Mouse (Mus musculus): Measurements from ENCODE around the gene Loxl3. TPM values are rescaled to one million over a fixed set of nuclear protein-coding genes. Genes with fewer than 3 reads are reported as not detected.

Gene Loxl3
- polyA plus RNA-seq, 1 experiment from 2014 or later = 6.6 TPM

- WGBS = 20% methylated on average over 5 of the region's 5 CpGs
- Histone ChIP-seq H3K36me3 (no peaks in the 10 kb centered on the region), H3K4me1 (replicated peaks) (peaks cover 31% of the 10 kb centered on the region), H3K9ac (peak overlapping the region; percentile 21; the same call in 1 of the 2 replicates), H3K9me3 (no peaks in the 10 kb centered on the region), H3K4me3 (peak overlapping the region; percentile 41), H3K27me3 (peaks cover 44% of the 10 kb centered on the region), H3K27ac (replicated peaks) (peak overlapping the region; percentile 50; the same call in 1 of the 2 replicates), H3K4me2 (peak overlapping the region; percentile 79)
- no peak for ATAC-seq (ENCODE audit: low FRiP score, low read depth)
These were observed 586 bp downstream of the Loxl3 start for GRCm38 (mm10) chr6:83034463-83035055.

DNA sequence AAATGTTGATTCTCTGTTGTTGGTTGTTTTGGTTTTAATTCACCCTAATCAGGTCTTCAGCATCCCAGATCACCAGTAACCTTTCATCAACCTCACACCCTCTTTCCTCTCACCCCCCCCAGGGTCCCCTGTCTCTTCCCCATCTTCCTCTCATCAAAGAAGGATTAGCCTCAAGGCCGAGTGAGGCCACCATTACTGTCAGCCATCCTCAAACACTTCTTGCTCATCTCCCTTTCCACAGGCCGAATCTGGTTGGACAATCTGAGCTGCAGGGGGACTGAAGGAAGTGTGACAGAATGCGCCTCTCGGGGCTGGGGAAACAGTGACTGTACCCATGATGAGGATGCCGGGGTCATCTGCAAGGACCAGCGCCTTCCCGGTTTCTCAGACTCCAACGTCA, 3.2 kb downstream of the Loxl3 start:
- no peak for ATAC-seq (ENCODE audit: low FRiP score, low read depth)
- no peak overlapping the region for H3K4me3 ChIP-seq
- WGBS = 83% methylated on average over 8 of the region's 8 CpGs
- H3K4me2 ChIP-seq = no peak overlapping the region
- H3K27me3 ChIP-seq = peaks cover 21% of the 10 kb centered on the region
- no peaks in the 10 kb centered on the region for H3K9me3 ChIP-seq
- peaks cover 29% of the 10 kb centered on the region for H3K4me1 ChIP-seq (replicated peaks)
- H3K36me3 ChIP-seq = no peaks in the 10 kb centered on the region
- no peak overlapping the region for H3K27ac ChIP-seq (replicated peaks)
- H3K9ac ChIP-seq = no peak overlapping the region

DNA sequence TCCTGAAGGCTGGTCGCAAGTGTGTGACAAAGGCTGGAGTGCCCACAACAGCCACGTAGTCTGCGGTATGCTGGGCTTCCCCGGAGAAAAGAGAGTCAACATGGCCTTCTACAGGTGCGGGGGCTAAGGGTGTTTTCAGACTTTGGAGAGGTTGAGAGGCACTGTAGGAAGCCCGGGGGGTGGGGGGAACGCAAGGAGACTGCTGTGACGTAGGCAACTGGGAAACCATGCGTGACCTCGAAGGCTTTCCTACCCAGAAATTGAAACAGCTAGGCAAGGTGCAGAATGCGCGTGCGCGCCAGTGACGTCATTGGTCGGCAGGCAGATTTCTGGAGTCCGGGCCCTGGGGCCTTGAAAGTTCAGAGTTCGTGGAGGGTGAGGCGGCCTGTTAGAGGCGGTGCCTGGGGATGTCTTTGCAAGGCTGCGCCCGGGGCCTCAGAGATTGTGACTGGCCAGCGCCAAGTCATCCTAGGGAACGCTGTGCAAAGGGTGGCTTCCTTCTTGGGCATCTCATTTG, 4.6 kb downstream of the Loxl3 start:
- Histone ChIP-seq H3K4me3 (peak overlapping the region; percentile 34), H3K4me2 (peak overlapping the region; percentile 68), H3K9ac (peak overlapping the region; percentile 21; the same call in 1 of the 2 replicates), H3K27ac (replicated peaks) (no peak overlapping the region), H3K9me3 (no peaks in the 10 kb centered on the region), H3K27me3 (peaks cover 19% of the 10 kb centered on the region), H3K36me3 (no peaks in the 10 kb centered on the region), H3K4me1 (replicated peaks) (peaks cover 16% of the 10 kb centered on the region)
- 11% methylated on average over 24 of the region's 24 CpGs for WGBS
- peak; percentile 65 for ATAC-seq (ENCODE audit: low FRiP score, low read depth)

DNA sequence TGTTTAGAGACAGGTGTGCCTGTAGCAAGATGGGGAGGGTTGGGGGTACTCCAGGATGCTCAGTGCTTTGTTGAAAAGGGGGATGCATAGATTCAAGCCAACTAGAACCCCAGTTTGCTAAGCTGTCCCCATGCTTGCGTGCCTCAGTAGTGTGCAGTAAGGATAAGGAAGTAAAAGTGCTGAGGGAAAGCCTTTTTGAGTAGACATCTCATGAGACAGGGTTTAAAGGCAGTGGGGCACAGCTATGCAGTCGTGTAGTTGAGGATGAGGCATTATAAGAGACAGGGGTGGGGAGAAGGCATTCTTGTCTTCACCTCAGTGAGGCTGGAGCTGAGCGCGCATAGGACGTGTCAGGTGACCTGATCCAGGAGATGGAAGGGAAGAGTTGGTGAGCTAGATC, 6.6 kb downstream of the Loxl3 start:
- H3K4me3 ChIP-seq = no peak overlapping the region
- no peak for ATAC-seq (ENCODE audit: low FRiP score, low read depth)
- 70% methylated on average over 5 of the region's 5 CpGs for WGBS
- 0 out of 2 replicates have a peak, but pooled peaks cover 5% of the 10 kb centered on the region for H3K27me3 ChIP-seq
- no peak overlapping the region for H3K4me2 ChIP-seq
- peaks cover 10% of the 10 kb centered on the region for H3K4me1 ChIP-seq (replicated peaks)
- H3K27ac ChIP-seq (replicated peaks) = no peak overlapping the region
- no peaks in the 10 kb centered on the region for H3K9me3 ChIP-seq
- no peak overlapping the region for H3K9ac ChIP-seq
- no peaks in the 10 kb centered on the region for H3K36me3 ChIP-seq

GRCm38 (mm10) chr6:83043561-83043960, 9.6 kb downstream of the Loxl3 start:
- WGBS = 68% methylated on average over 6 of the region's 6 CpGs
- H3K4me1 ChIP-seq (replicated peaks) = peaks cover 4% of the 10 kb centered on the region
- ATAC-seq (ENCODE audit: low FRiP score, low read depth) = no peak

DNA sequence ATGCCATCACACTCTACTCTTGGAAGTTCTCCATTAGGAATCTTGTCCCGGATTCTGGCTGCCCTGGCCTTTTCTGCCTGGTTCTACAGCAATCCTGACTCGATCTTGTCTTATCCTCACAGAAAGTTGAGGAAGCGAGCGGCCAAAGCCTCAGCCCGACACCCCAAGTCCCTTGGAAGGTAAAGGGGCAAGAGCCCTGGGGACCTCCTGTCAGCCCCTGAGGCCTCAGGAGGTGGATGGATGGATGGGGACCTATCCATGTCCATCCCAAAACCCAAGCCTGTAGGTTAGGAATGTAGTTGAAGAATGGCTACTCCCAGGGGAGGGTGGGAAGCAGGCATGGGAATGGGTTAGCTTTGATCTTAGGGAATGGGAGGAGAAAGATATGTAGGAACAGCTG, 10.0 kb downstream of the Loxl3 start:
- no peak for ATAC-seq (ENCODE audit: low FRiP score, low read depth)
- Histone ChIP-seq H3K27me3 (no peaks in the 10 kb centered on the region), H3K27ac (replicated peaks) (no peak overlapping the region), H3K4me2 (no peak overlapping the region), H3K4me1 (replicated peaks) (no peaks in the 10 kb centered on the region; the same call in 1 of the 2 replicates), H3K9me3 (no peaks in the 10 kb centered on the region), H3K36me3 (no peaks in the 10 kb centered on the region), H3K9ac (no peak overlapping the region), H3K4me3 (no peak overlapping the region)
- WGBS = 92% methylated on average over 5 of the region's 5 CpGs

More at GRCm38 (mm10) chr6:83043561-83043960, 9.6 kb downstream of the Loxl3 start:
- Histone ChIP-seq H3K4me2 (no peak overlapping the region), H3K9me3 (no peaks in the 10 kb centered on the region), H3K4me3 (no peak overlapping the region), H3K27ac (replicated peaks) (no peak overlapping the region), H3K27me3 (no peaks in the 10 kb centered on the region), H3K9ac (no peak overlapping the region), H3K36me3 (no peaks in the 10 kb centered on the region)

GRCm38 (mm10) chr6:83044742-83045141, 10.8 kb downstream of the Loxl3 start:
- H3K4me2 ChIP-seq = no peak overlapping the region
- no peaks in the 10 kb centered on the region for H3K27me3 ChIP-seq
- no peak for ATAC-seq (ENCODE audit: low FRiP score, low read depth)
- no peak overlapping the region for H3K27ac ChIP-seq (replicated peaks)
- WGBS = 84% methylated on average over 9 of the region's 9 CpGs
- no peaks in the 10 kb centered on the region for H3K9me3 ChIP-seq
- no peak overlapping the region for H3K4me3 ChIP-seq
- H3K9ac ChIP-seq = no peak overlapping the region
- H3K36me3 ChIP-seq = no peaks in the 10 kb centered on the region
- no peaks in the 10 kb centered on the region for H3K4me1 ChIP-seq (replicated peaks)

- Histone ChIP-seq H3K36me3 (no peaks in the 10 kb centered on the region), H3K9me3 (no peaks in the 10 kb centered on the region), H3K4me3 (no peak overlapping the region), H3K27ac (replicated peaks) (no peak overlapping the region), H3K27me3 (no peaks in the 10 kb centered on the region), H3K9ac (no peak overlapping the region), H3K4me1 (replicated peaks) (peaks cover 17% of the 10 kb centered on the region), H3K4me2 (no peak overlapping the region)
- 75% methylated on average over 10 of the region's 10 CpGs for WGBS
- no peak for ATAC-seq (ENCODE audit: low FRiP score, low read depth)
These were observed 15.4 kb downstream of the Loxl3 start for GRCm38 (mm10) chr6:83049367-83049766.

GRCm38 (mm10) chr6:83053136-83053960, 19.4 kb downstream of the Loxl3 start:
- Histone ChIP-seq H3K27me3 (no peaks in the 10 kb centered on the region), H3K9ac (peak overlapping the region; percentile 86), H3K9me3 (no peaks in the 10 kb centered on the region), H3K4me3 (peak overlapping the region; percentile 78), H3K4me2 (peak overlapping the region; percentile 92), H3K36me3 (peaks cover 14% of the 10 kb centered on the region), H3K4me1 (replicated peaks) (peaks cover 29% of the 10 kb centered on the region), H3K27ac (replicated peaks) (peak overlapping the region; percentile 87)
- ATAC-seq (ENCODE audit: low FRiP score, low read depth) = no peak
- WGBS = 2% methylated on average over 26 of the region's 26 CpGs

DNA sequence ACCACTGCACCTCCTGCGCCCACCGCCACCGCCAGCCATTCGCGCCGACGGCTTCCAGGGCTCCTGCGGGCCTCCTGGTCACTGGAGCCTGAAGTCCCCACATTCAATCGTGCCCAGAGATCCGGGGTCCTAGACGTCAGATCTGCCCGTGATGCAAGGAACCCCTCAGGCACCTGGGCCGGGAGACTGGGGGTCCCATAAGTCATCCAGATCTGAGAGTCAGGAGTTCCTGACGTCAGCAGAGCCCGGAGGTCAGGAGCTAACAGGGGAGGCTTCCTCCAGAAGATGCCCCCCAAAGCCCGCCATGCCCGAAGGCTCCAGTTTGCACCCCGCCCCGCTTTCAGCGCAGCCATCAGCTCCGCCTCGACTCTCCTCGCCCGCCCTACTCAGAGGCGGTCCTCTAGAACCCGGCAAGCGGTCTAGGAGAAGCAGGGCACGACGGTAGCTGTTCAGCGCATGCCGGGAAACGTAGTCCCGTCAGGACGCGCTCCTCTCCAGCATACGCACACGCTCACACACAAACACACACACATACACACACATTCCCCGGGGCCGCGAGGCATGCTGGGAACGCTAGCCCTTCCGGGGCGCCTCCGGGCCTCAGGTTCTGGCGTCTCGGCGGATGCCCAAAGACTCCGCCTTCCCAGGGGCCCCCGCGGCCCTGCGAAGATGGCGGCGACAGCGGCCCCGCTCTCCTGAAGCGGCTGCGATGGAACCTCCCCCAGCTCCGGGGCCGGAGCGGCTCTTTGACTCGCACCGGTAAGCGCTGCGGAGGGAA, 20.3 kb downstream of the Loxl3 start, which contains the start of gene Aup1:
Aup1 (plus strand) TSS at position 448 of the 778 bp plus-strand sequence.
- Histone ChIP-seq H3K27me3 (no peaks in the 10 kb centered on the region), H3K36me3 (peaks cover 14% of the 10 kb centered on the region), H3K9me3 (no peaks in the 10 kb centered on the region), H3K4me3 (peak within 1 kb of the TSS; percentile 78), H3K27ac (replicated peaks) (peak within 1 kb of the TSS; percentile 87), H3K4me2 (peak within 1 kb of the TSS; percentile 92), H3K4me1 (replicated peaks) (peaks cover 29% of the 10 kb centered on the region), H3K9ac (peak within 1 kb of the TSS; percentile 86)
- peak; percentile 98 for ATAC-seq (ENCODE audit: low FRiP score, low read depth)
- under 1% methylated on average over 64 of the region's 64 CpGs for WGBS

GRCm38 (mm10) chr6:83054871-83055431, 21.0 kb downstream of the Loxl3 start, which contains the start of gene Htra2:
Gene Htra2, minus strand, starts transcription at chr6:83055273.
- Histone ChIP-seq H3K4me2 (peak within 1 kb of the TSS; percentile 92), H3K9ac (peak within 1 kb of the TSS; percentile 86), H3K4me1 (replicated peaks) (peaks cover 29% of the 10 kb centered on the region), H3K27ac (replicated peaks) (peak within 1 kb of the TSS; percentile 87), H3K36me3 (peaks cover 14% of the 10 kb centered on the region), H3K27me3 (no peaks in the 10 kb centered on the region), H3K4me3 (peak within 1 kb of the TSS; percentile 78), H3K9me3 (no peaks in the 10 kb centered on the region)
- peak; percentile 17; the same call in 1 of the 2 replicates for ATAC-seq (ENCODE audit: low FRiP score, low read depth)
- WGBS = under 1% methylated on average over 50 of the region's 50 CpGs

All from hindbrain, embryonic 15.5 days (tissue).